Mouse (Mus musculus) embryonic facial prominence, embryonic 11.5 days (tissue): Measurements from ENCODE around the gene Top1. TPM values are rescaled to one million over a fixed set of nuclear protein-coding genes. Genes with fewer than 3 reads are reported as not detected.

Experiments used
- ATAC-seq: fragments of 200-750 bp; cut with Nextera tagmentation; replicated peaks from 2 replicates; pipeline ENCODE4 v1.8.0; 2017; ENCODE audit warnings: low read depth; ENCODE audit not compliant: insufficient number of reproducible peaks, low FRiP score, low TSS enrichment
- DNase-seq: peaks from one replicate; pipeline ENCODE4 v3.0.0-alpha.2; 2015; ENCODE audit warnings: low spot score
- H3K27ac ChIP-seq: fragments of 300-500 bp; sonication (generic); replicated peaks from 2 replicates; pipeline ENCODE4 v1.5.1; 2014; ENCODE audit warnings: mild to moderate bottlenecking, low read depth, low read length, control low read depth
- H3K27me3 ChIP-seq: fragments of 300-500 bp; sonication (generic); 2 replicates; pipeline ENCODE4 v1.6.1; 2014; ENCODE audit warnings: mild to moderate bottlenecking, low read length, moderate library complexity, mixed read lengths; ENCODE audit not compliant: control insufficient read depth, insufficient read depth
- H3K36me3 ChIP-seq: fragments of 300-500 bp; sonication (generic); replicated peaks from 2 replicates; pipeline ENCODE4 v1.6.1; 2014; ENCODE audit warnings: low read depth, mild to moderate bottlenecking, low read length, moderate library complexity, mixed read lengths; ENCODE audit not compliant: control insufficient read depth, insufficient read depth
- H3K4me1 ChIP-seq: fragments of 300-500 bp; sonication (generic); 2 replicates; pipeline ENCODE4 v1.6.1; 2014; ENCODE audit warnings: low read length, mixed read lengths; ENCODE audit not compliant: control insufficient read depth, insufficient read depth
- H3K4me2 ChIP-seq: fragments of 300-500 bp; sonication (generic); 2 replicates; pipeline ENCODE4 v1.6.1; 2014; ENCODE audit warnings: low read depth, mild to moderate bottlenecking, control low read depth, low read length, moderate library complexity
- H3K4me3 ChIP-seq: fragments of 300-500 bp; sonication (generic); 2 replicates; pipeline ENCODE4 v1.5.1; 2014; ENCODE audit warnings: low read depth, low read length, control low read depth
- H3K9ac ChIP-seq: fragments of 300-500 bp; sonication (generic); replicated peaks from 2 replicates; pipeline ENCODE4 v1.6.1; 2014; ENCODE audit warnings: mild to moderate bottlenecking, control low read depth, low read length
- H3K9me3 ChIP-seq: fragments of 300-500 bp; sonication (generic); replicated peaks from 2 replicates; pipeline ENCODE4 v1.6.1; 2016; ENCODE audit warnings: mild to moderate bottlenecking, low read length, inconsistent platforms, mixed read lengths; ENCODE audit not compliant: control insufficient read depth
- WGBS: fragments of 180-500 bp; shearing (Covaris S2); extraction: QIAGEN DNeasy Blood & Tissue Kit; methylation state at CpG from one replicate; pipeline ENCODE4 v1.1.7; 2014; 5-methylcytosine and 5-hydroxymethylcytosine counted together
- polyA plus RNA-seq: library from polyadenylated mRNA; unstranded; fragments of >200 nt; fragmentation: Nextera tagmentation; extraction: Ambion mirVana; gene quantifications from 2 replicates; pipeline ENCODE4 v1.2.1, GENCODE M21; 2014

Top1 gene
- polyA plus RNA-seq = 99.6 and 113 TPM in 2 replicates

GRCm38 (mm10) chr2:160645614-160646137 lies at the start of gene Top1:
TSS of gene Top1 (plus strand) at chr2:160645888.
- H3K9me3 ChIP-seq = no peaks in the 10 kb centered on the region
- no peaks in the 10 kb centered on the region for H3K27me3 ChIP-seq
- H3K4me3 ChIP-seq = peak within 1 kb of the TSS; percentile 99
- peak within 1 kb of the TSS; percentile 95 for H3K27ac ChIP-seq
- H3K36me3 ChIP-seq = no peaks in the 10 kb centered on the region
- no peaks in the 10 kb centered on the region for H3K4me1 ChIP-seq
- DNase-seq = peak; percentile 100
- peak; percentile 97 for ATAC-seq
- H3K9ac ChIP-seq = peak within 1 kb of the TSS; percentile 100
- under 1% methylated on average over 50 of the region's 50 CpGs for WGBS
- peak within 1 kb of the TSS; percentile 43 for H3K4me2 ChIP-seq

GRCm38 (mm10) chr2:160597582-160598281 lies 48.0 kb upstream of the Top1 start:
- Histone ChIP-seq H3K4me3 (no peak overlapping the region), H3K27ac (no peak overlapping the region), H3K4me2 (no peak overlapping the region), H3K36me3 (no peaks in the 10 kb centered on the region), H3K9ac (no peak overlapping the region), H3K27me3 (no peaks in the 10 kb centered on the region), H3K9me3 (no peaks in the 10 kb centered on the region), H3K4me1 (no peaks in the 10 kb centered on the region)
- DNase-seq (peak; percentile 78), ATAC-seq (peak; percentile 66)
- 37% methylated on average over 12 of the region's 12 CpGs for WGBS

GRCm38 (mm10) chr2:160601805-160602204 lies 43.9 kb upstream of the Top1 start:
- no peaks in the 10 kb centered on the region for H3K9me3 ChIP-seq
- no peaks in the 10 kb centered on the region for H3K27me3 ChIP-seq
- WGBS = 70% methylated on average over 1 of the region's 1 CpGs
- H3K4me2 ChIP-seq = no peak overlapping the region
- H3K27ac ChIP-seq = no peak overlapping the region
- peak; percentile 57 for DNase-seq
- H3K9ac ChIP-seq = no peak overlapping the region
- H3K4me3 ChIP-seq = no peak overlapping the region
- H3K36me3 ChIP-seq = no peaks in the 10 kb centered on the region
- no peak for ATAC-seq
- H3K4me1 ChIP-seq = no peaks in the 10 kb centered on the region

DNA sequence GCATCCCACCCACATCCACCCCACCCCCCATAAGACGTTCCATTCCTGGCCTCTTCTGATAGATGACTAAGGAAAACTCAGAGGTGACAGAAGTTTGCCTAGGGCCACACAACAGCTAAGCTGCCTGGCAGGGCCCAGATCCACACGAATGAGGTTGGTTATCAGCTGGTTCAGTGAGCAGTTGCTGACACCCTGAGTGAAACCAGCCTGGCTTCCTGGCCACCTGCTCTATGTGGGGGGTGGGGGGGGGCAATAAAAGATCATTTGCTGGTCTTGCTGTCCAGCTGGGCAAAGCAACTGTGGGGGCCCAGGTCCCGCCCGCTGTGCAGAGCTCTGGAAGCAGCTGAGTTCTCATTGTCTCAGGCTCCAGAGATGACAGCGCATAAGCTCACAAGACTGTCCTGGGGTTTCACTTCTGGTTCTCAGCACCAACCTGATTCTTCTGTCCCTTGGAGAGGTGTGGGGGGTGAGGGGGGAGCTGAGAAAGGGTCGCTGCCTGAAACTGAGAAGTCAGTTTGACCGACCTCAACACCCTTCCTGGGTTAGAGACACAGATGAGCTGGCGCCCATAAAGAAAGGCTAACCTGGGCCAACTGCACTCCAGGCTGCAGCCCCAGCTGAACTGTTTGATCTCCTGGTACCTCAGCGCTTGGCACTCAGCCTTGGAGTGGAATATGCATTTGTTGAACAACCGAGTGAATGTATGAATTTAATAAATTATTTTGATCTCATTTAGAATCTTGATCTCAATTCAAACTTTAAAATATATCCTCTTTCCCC lies 42.3 kb upstream of the Top1 start:
- no peak overlapping the region for H3K4me3 ChIP-seq
- H3K36me3 ChIP-seq = no peaks in the 10 kb centered on the region
- no peak overlapping the region for H3K27ac ChIP-seq
- H3K4me1 ChIP-seq = no peaks in the 10 kb centered on the region
- no peak overlapping the region for H3K4me2 ChIP-seq
- no peaks in the 10 kb centered on the region for H3K9me3 ChIP-seq
- H3K27me3 ChIP-seq = no peaks in the 10 kb centered on the region
- H3K9ac ChIP-seq = no peak overlapping the region
- ATAC-seq = no peak
- no peak for DNase-seq
- WGBS = 66% methylated on average over 10 of the region's 10 CpGs

DNA sequence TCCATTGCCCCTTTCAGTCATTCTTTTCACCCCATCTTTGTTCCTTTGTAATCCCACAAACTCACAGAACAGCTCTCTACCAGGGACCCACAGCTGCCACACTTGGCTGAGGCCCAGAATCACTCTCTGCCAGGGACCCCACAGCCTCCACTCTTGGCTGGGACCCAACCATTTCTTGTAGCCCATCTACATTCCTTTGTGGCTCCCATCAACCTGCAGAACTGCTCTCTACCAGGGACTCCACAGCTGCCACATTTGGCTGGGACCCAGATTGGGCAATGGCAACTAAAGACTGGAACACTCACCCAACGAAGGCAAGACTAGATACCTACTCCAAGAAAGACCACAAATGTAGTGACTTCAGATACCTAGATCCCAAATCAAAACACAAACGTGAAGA lies 35.7 kb upstream of the Top1 start:
- ATAC-seq (no peak), DNase-seq (no peak)
- no peak overlapping the region for H3K4me3 ChIP-seq
- no peaks in the 10 kb centered on the region for H3K9me3 ChIP-seq
- H3K27me3 ChIP-seq = no peaks in the 10 kb centered on the region
- WGBS = 68% methylated on average over 2 of the region's 2 CpGs
- no peak overlapping the region for H3K9ac ChIP-seq
- H3K27ac ChIP-seq = no peak overlapping the region
- no peak overlapping the region for H3K4me2 ChIP-seq
- H3K36me3 ChIP-seq = no peaks in the 10 kb centered on the region
- no peaks in the 10 kb centered on the region for H3K4me1 ChIP-seq

- WGBS = 74% methylated on average over 5 of the region's 5 CpGs
- H3K9me3 ChIP-seq = no peaks in the 10 kb centered on the region
- no peak overlapping the region for H3K4me3 ChIP-seq
- no peak overlapping the region for H3K9ac ChIP-seq
- H3K36me3 ChIP-seq = no peaks in the 10 kb centered on the region
- H3K27me3 ChIP-seq = no peaks in the 10 kb centered on the region
- DNase-seq = no peak
- H3K4me1 ChIP-seq = no peaks in the 10 kb centered on the region
- H3K4me2 ChIP-seq = no peak overlapping the region
- ATAC-seq = no peak
- no peak overlapping the region for H3K27ac ChIP-seq
Observed at GRCm38 (mm10) chr2:160613186-160613919, 32.3 kb upstream of the Top1 start.

DNA sequence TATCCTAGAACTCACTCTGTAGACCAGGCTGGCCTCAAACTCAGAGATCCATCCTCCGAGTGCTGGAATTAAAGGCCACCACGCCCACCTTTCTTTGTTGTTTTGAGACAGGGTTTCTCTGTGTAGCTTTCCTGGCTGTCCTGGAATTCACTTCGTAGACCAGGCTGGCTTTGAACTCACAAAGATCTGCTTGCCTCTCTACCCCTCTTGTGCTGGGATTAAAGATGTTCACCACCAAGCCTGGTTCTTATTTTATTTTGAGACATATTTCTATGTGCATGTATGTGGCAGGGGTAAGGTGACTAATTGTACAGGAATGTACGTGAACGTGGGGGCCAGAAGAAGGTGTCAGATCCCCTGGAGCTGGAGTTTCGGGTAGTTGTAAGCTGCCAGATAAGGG lies 27.9 kb upstream of the Top1 start:
- Histone ChIP-seq H3K4me3 (no peak overlapping the region), H3K4me2 (no peak overlapping the region), H3K9ac (no peak overlapping the region), H3K9me3 (no peaks in the 10 kb centered on the region), H3K27ac (no peak overlapping the region), H3K36me3 (no peaks in the 10 kb centered on the region), H3K27me3 (no peaks in the 10 kb centered on the region), H3K4me1 (no peaks in the 10 kb centered on the region)
- WGBS = 89% methylated on average over 6 of the region's 6 CpGs
- DNase-seq (no peak), ATAC-seq (no peak)
